Mouse (Mus musculus) midbrain, embryonic 10.5 days (tissue): ENCODE results near the gene Map3k13. TPM values are rescaled to one million over a fixed set of nuclear protein-coding genes. Genes with fewer than 3 reads are reported as not detected.

ENCODE experiments used
- DNase-seq: peaks from one replicate; pipeline ENCODE4 v3.0.0-alpha.2; 2017; ENCODE audit warnings: low spot score
- H3K27ac ChIP-seq: fragments of 300-500 bp; sonication (generic); replicated peaks from 2 replicates; pipeline ENCODE4 v1.5.1; 2016; ENCODE audit warnings: mild to moderate bottlenecking
- H3K27me3 ChIP-seq: fragments of 300-500 bp; sonication (generic); 2 replicates; pipeline ENCODE4 v1.6.1; 2016; ENCODE audit warnings: low read depth, mild to moderate bottlenecking; ENCODE audit not compliant: poor library complexity, severe bottlenecking
- H3K36me3 ChIP-seq: fragments of 300-500 bp; sonication (generic); 2 replicates; pipeline ENCODE4 v1.6.1; 2016; ENCODE audit warnings: mild to moderate bottlenecking, moderate library complexity
- H3K4me1 ChIP-seq: fragments of 300-500 bp; sonication (generic); 2 replicates; pipeline ENCODE4 v1.6.1; 2016
- H3K4me3 ChIP-seq: fragments of 300-500 bp; sonication (generic); 2 replicates; pipeline ENCODE4 v1.5.1; 2016; ENCODE audit warnings: mild to moderate bottlenecking, moderate library complexity
- H3K9me3 ChIP-seq: fragments of 300-500 bp; sonication (generic); replicated peaks from 2 replicates; pipeline ENCODE4 v1.6.1; 2016; ENCODE audit warnings: mild to moderate bottlenecking
- WGBS: fragments of 180-500 bp; shearing (Covaris S2); methylation state at CpG from one replicate; pipeline ENCODE4 v1.1.7; 2016; 5-methylcytosine and 5-hydroxymethylcytosine counted together
- polyA plus RNA-seq: library from polyadenylated mRNA; unstranded; fragments of >200 nt; fragmentation: Nextera tagmentation; extraction: Ambion mirVana; gene quantifications from 2 replicates; pipeline ENCODE4 v1.2.1, GENCODE M21; 2016

The Map3k13 gene
- polyA plus RNA-seq, 1 experiment from 2014 or later, result 2.1 TPM

- Histone ChIP-seq H3K36me3 (peaks cover 13% of the 10 kb centered on the region; the same call in 1 of the 2 replicates), H3K27ac (no peak overlapping the region; the same call in 1 of the 2 replicates), H3K9me3 (no peaks in the 10 kb centered on the region), H3K4me1 (0 out of 2 replicates have a peak, but pooled peaks cover 6% of the 10 kb centered on the region), H3K27me3 (no peaks in the 10 kb centered on the region), H3K4me3 (no peak overlapping the region)
- WGBS, result 78% methylated on average over 11 of the region's 11 CpGs
- DNase-seq, result peak; percentile 29
Observed at GRCm38 (mm10) chr16:21814861-21815668, 20.9 kb downstream of the Map3k13 start.

DNA sequence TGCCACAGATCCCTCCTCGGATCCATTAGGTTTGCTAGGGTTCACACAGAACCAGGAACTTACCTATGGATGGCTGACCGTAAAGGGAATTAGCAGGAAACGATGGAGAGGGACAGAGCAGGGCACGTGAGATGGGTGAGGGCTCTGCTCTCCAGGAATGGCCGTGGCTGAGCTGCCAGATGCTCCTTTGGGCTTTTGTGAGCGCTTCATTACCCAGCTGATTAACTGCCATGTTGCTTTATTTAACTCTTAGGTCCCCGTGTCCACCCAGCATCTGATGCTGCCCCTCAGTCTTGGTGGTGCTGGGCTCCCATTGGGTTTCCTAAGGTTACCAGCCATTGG is 21.5 kb downstream of the Map3k13 start:
- H3K4me1 ChIP-seq, result 0 out of 2 replicates have a peak, but pooled peaks cover 6% of the 10 kb centered on the region
- H3K27ac ChIP-seq, result no peak overlapping the region; the same call in 1 of the 2 replicates
- DNase-seq, result no peak
- no peak overlapping the region for H3K4me3 ChIP-seq
- H3K36me3 ChIP-seq, result peaks cover 8% of the 10 kb centered on the region; the same call in 1 of the 2 replicates
- WGBS, result 75% methylated on average over 7 of the region's 7 CpGs
- no peaks in the 10 kb centered on the region for H3K27me3 ChIP-seq
- no peaks in the 10 kb centered on the region for H3K9me3 ChIP-seq

- Histone ChIP-seq H3K36me3 (peaks cover 4% of the 10 kb centered on the region; the same call in 1 of the 2 replicates), H3K27ac (no peak overlapping the region), H3K9me3 (no peaks in the 10 kb centered on the region), H3K4me1 (0 out of 2 replicates have a peak, but pooled peaks cover 6% of the 10 kb centered on the region), H3K4me3 (no peak overlapping the region), H3K27me3 (no peaks in the 10 kb centered on the region)
- WGBS, result 52% methylated on average over 9 of the region's 9 CpGs
- no peak for DNase-seq
Observed at GRCm38 (mm10) chr16:21818132-21818531, 24.0 kb downstream of the Map3k13 start.

- Histone ChIP-seq H3K4me1 (0 out of 2 replicates have a peak, but pooled peaks cover 6% of the 10 kb centered on the region), H3K4me3 (no peak overlapping the region), H3K27me3 (no peaks in the 10 kb centered on the region), H3K36me3 (peaks cover 4% of the 10 kb centered on the region; the same call in 1 of the 2 replicates), H3K27ac (no peak overlapping the region), H3K9me3 (no peaks in the 10 kb centered on the region)
- WGBS, result 66% methylated on average over 8 of the region's 8 CpGs
- DNase-seq, result no peak
Observed at GRCm38 (mm10) chr16:21818629-21819028, 24.5 kb downstream of the Map3k13 start.

DNA sequence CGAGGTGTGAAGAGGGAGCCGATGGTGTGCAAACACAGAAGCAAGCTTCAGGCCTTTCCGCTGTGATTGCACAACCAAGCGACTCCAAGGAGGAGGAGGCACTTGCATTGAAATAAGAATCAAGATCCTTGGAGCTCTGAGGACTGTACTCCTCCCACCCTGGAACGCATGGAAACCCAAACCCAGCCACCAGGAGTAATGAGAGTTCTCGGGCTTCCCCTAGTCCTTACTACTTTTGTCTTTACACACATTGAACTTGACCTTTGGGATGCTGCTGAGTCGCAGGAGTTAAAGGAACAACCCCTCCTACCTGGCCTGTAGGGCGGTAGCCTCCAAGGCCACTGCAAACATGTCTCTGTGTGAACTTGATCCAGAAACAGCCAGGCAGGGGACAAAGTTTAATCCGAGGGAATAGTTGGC is 31.5 kb downstream of the Map3k13 start:
- peaks cover 2% of the 10 kb centered on the region for H3K4me1 ChIP-seq
- H3K27me3 ChIP-seq, result no peaks in the 10 kb centered on the region
- no peak overlapping the region for H3K4me3 ChIP-seq
- DNase-seq, result no peak
- H3K27ac ChIP-seq, result no peak overlapping the region
- no peaks in the 10 kb centered on the region for H3K36me3 ChIP-seq
- WGBS, result 79% methylated on average over 9 of the region's 9 CpGs
- H3K9me3 ChIP-seq, result no peaks in the 10 kb centered on the region

DNA sequence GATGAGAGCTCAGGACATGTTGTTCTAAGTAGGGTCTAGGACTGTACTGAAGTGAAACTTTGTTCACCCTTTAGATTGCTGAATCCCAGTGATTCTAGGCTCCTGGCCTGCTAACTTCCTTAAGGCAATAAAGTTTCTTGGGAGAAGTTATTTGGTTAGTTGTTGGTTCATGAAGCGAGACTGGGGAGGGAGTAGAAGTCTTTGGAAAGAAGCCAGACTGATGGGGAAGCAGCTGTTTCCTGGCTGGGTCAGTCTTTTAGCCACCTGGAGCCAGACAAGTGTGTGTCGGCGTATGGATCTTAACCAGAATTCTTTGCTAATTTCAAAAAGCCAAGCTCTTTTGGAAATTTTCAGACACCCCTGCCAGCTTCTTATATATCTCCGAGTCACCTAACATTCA is 33.0 kb downstream of the Map3k13 start:
- Histone ChIP-seq H3K27me3 (no peaks in the 10 kb centered on the region), H3K4me3 (no peak overlapping the region), H3K27ac (no peak overlapping the region), H3K36me3 (no peaks in the 10 kb centered on the region), H3K4me1 (peaks cover 5% of the 10 kb centered on the region), H3K9me3 (no peaks in the 10 kb centered on the region)
- DNase-seq, result no peak
- WGBS, result 90% methylated on average over 4 of the region's 4 CpGs

DNA sequence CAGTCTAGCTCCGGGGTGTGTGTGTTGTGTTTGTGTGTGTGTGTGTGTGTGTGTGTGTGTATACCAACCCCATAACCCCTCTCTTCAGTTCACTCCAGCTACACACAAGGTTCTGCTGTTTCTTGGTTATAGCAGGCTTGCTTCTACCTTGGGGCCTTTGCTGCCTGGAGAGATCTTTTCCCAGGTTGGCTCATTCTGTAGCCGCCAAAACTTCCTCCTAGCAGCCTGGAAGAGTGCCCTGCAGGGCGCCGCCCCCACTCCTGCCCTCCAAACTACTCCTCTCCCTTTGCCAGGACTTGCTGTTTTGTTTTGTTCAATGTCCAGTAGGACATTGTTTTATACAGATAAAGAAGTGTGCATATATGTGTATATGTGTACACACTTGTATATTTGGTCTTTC is 33.4 kb downstream of the Map3k13 start:
- WGBS, result 84% methylated on average over 4 of the region's 4 CpGs
- 0 out of 2 replicates have a peak overlapping the region, but pooled peaks have one; percentile 17 for H3K27ac ChIP-seq
- H3K9me3 ChIP-seq, result no peaks in the 10 kb centered on the region
- no peak for DNase-seq
- H3K27me3 ChIP-seq, result no peaks in the 10 kb centered on the region
- peaks cover 5% of the 10 kb centered on the region for H3K4me1 ChIP-seq
- H3K4me3 ChIP-seq, result no peak overlapping the region
- H3K36me3 ChIP-seq, result no peaks in the 10 kb centered on the region

DNA sequence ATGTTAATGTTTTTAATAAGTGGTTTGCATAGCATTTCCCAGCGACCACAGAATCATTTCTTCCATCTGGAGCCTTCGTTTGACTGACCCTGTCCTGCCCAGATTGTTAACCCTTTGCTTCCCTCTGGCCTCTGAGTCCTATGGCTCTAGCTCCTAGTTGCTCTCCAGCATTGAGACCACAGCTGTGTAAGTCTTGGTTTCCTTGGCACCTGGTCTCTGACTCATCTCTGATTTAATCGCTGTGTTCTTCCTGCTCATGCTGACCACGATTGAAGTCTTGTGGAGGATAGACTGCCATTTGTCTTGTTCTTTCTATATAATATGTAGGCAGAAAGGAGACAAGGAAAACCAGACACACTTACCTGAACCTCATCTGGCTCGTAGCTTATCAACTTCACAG is 35.6 kb downstream of the Map3k13 start:
- no peak for DNase-seq
- H3K4me3 ChIP-seq, result no peak overlapping the region
- no peaks in the 10 kb centered on the region for H3K27me3 ChIP-seq
- peaks cover 5% of the 10 kb centered on the region for H3K4me1 ChIP-seq
- WGBS, result 52% methylated on average over 5 of the region's 5 CpGs
- H3K9me3 ChIP-seq, result no peaks in the 10 kb centered on the region
- no peaks in the 10 kb centered on the region for H3K36me3 ChIP-seq
- H3K27ac ChIP-seq, result no peak overlapping the region

DNA sequence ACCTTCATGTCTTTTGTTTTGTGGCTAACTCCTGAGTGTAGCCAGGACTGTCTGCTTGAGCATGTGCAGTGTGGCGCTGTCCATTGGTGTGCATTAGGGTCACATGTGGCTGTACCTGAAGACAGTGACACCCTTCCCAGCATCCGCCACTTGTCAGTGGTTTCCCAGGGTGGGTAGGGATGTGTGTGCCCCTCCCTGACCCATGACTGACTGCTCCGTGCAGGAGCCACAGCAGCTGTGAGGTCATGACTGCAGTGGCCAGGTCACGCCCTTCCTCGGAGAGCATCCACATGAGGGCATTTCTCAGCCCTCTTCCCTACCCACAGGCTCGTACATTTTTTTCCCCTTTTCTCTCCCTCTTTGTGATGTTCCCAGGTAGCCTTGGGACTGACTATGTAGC is 36.6 kb downstream of the Map3k13 start:
- no peaks in the 10 kb centered on the region for H3K9me3 ChIP-seq
- 66% methylated on average over 6 of the region's 6 CpGs for WGBS
- no peak for DNase-seq
- no peaks in the 10 kb centered on the region for H3K36me3 ChIP-seq
- H3K27ac ChIP-seq, result no peak overlapping the region
- H3K4me3 ChIP-seq, result no peak overlapping the region
- peaks cover 5% of the 10 kb centered on the region for H3K4me1 ChIP-seq
- no peaks in the 10 kb centered on the region for H3K27me3 ChIP-seq

GRCm38 (mm10) chr16:21831764-21832163 is 37.6 kb downstream of the Map3k13 start:
- no peak for DNase-seq
- Histone ChIP-seq H3K4me3 (no peak overlapping the region), H3K4me1 (peaks cover 5% of the 10 kb centered on the region), H3K36me3 (no peaks in the 10 kb centered on the region), H3K27me3 (no peaks in the 10 kb centered on the region), H3K27ac (no peak overlapping the region), H3K9me3 (no peaks in the 10 kb centered on the region)
- WGBS, result 88% methylated on average over 5 of the region's 5 CpGs

DNA sequence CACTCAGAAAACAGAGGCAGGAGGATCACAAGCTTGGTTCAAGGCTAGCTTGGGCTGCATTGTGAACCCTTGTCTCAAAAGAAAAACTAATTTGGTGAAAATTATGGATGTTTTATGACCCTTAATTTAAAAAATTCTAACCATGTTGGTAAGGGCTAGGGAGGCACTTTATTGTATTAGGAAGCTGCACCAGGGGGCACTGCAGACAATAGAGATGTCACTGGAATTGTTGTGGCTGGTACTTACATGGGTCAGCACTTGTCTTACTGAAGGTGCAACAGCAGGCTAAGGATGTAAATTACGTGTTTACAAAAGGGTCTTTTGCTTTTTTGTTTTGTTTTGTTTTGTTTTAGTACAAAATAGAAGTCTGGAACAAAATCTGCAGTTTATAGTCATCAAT is 39.3 kb downstream of the Map3k13 start:
- Histone ChIP-seq H3K4me1 (peaks cover 5% of the 10 kb centered on the region), H3K27me3 (no peaks in the 10 kb centered on the region), H3K4me3 (no peak overlapping the region), H3K36me3 (no peaks in the 10 kb centered on the region), H3K9me3 (no peaks in the 10 kb centered on the region), H3K27ac (no peak overlapping the region)
- WGBS, result 63% methylated on average over 1 of the region's 1 CpGs
- DNase-seq, result no peak

- Histone ChIP-seq H3K27ac (no peak overlapping the region), H3K9me3 (no peaks in the 10 kb centered on the region), H3K27me3 (no peaks in the 10 kb centered on the region), H3K36me3 (no peaks in the 10 kb centered on the region), H3K4me3 (no peak overlapping the region), H3K4me1 (peaks cover 5% of the 10 kb centered on the region)
- WGBS, result 78% methylated on average over 10 of the region's 10 CpGs
- no peak for DNase-seq
Observed at GRCm38 (mm10) chr16:21833970-21834369, 39.8 kb downstream of the Map3k13 start.

GRCm38 (mm10) chr16:21834866-21835583 is 40.9 kb downstream of the Map3k13 start:
- Histone ChIP-seq H3K36me3 (no peaks in the 10 kb centered on the region), H3K9me3 (no peaks in the 10 kb centered on the region), H3K4me3 (no peak overlapping the region), H3K27me3 (no peaks in the 10 kb centered on the region), H3K27ac (no peak overlapping the region), H3K4me1 (peaks cover 8% of the 10 kb centered on the region)
- WGBS, result 91% methylated on average over 8 of the region's 8 CpGs
- no peak for DNase-seq
